Mouse (Mus musculus): Measurements from ENCODE around the gene Itga1. TPM values are rescaled to one million over a fixed set of nuclear protein-coding genes. Genes with fewer than 3 reads are reported as not detected.

Itga1 gene
- polyA plus RNA-seq, 1 experiment = not detected

DNA sequence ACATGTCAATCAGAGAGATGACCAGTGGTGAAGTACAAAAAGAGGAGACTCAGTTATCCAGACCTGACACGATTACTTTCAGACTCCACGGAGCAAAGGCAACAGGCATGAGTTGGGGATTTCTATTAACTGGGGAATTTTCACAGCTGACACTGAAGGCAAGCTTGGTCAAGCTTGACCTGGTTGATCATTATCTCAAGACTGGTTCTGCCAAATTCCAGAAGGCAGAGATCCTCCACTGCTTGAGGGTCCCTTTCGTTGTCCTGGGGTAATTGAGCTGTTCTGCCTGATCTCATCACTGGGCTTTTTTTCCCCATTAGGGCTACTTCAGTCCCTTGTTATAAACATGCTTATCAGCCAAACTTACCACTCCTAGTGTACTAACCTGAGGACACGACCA, 7.9 kb upstream of the Itga1 start:
- TF ChIP-seq GATA1 (IDR thresholded peaks at IDR 0.05; ENCODE audit: low read length) = no peak

GRCm38 (mm10) chr13:115107436-115107835, 5.7 kb upstream of the Itga1 start:
- no peak for TF ChIP-seq GATA1 (IDR thresholded peaks at IDR 0.05; ENCODE audit: low read length)

DNA sequence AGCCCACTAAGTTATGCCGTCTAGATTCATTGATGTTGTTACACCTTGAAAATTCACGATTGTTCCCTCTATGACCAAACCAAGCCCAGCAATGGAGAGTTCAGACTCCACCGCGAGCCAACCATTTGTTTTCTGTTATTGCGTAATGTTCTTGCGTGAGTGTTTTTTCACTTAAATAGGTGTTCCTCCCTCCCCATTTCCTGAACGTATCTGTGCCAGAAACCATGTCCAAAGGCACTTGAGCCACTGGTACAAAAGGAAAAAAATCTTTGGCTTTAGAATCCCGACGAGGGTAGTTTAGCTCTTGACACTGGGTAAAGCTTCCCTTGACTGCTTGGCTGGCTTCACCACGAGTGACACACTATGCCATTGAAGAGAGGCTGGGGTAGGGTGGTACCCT, 4.4 kb upstream of the Itga1 start:
- TF ChIP-seq GATA1 (IDR thresholded peaks at IDR 0.05; ENCODE audit: low read length) = no peak

- no peak for TF ChIP-seq GATA1 (IDR thresholded peaks at IDR 0.05; ENCODE audit: low read length)
These were observed 990 bp upstream of the Itga1 start for GRCm38 (mm10) chr13:115102754-115103153.

DNA sequence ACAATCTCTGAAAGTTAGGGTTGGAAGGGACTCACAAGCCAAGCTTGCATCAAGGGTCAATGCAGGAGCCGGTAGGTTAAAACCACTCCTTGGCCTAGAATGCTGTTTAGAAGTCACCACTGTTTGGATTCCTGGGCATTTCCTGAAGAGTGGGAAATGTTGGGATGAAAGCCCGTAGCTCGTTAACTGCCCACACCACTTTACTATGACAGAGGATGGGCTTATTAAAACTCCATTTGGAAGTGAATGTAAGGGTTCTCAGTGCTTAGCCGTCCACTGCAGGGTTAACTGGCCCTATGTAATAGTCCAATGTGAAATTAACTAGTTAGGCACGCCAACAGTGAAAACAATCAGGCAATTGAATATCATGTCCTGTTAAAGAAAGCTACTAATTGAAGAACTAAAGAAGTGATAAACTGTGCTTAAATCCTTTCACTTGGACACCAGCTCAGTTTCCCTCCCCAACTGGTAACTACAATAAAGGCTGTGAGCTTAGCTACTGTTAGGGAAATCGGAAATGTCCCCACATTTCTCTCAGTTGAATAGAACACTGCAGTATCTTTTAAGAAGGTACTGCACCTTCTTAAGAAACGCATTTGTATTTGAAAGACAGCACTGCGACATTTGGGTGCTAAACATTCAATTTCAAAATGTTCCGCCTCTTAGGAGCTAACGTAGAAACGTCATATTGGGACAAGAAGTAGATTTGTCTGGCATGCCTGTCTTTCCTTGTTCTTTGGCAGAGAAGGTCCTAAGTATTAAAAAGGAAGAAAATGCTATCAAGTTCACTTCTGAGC, 1.2 kb downstream of the Itga1 start:
- TF ChIP-seq GATA1 (IDR thresholded peaks at IDR 0.05; ENCODE audit: low read length) = no peak

DNA sequence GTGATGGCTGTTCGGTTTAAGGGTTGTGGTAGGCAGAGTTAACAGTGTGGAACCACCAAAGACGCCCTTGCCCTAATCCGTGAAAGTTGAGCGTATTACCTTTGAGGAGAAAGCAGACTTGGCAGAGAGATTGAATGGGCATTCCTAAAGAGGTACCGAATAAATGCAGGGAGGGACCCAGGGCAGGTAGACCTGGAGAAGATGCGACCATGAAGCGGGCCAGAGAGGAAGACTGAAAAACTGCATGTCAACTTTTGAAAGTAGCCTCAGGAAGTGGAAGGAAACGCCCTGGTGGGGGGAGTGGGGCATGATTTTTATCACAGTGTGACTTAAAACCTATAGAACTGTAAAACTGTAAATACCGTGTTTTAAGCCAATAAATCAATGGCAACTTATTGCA, 2.4 kb downstream of the Itga1 start:
- no peak for TF ChIP-seq GATA1 (IDR thresholded peaks at IDR 0.05; ENCODE audit: low read length)

DNA sequence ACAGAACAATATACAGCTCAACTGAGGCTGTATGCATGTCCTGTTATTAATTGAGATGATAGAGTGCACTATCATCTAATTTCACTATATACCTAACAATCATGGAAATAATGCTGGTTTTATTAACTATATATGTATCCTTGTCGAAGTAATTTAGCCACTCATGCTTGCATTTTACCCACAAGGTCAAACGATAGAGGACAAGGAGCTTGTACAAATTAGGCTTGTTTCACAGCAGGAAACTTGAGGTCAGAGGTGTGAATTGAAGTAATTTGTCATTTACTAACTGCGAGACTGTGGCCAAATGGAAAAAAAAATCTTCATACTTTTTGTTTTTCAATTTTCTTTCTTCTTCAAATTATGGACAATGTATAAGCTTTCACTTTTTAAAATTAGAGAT, 3.5 kb downstream of the Itga1 start:
- no peak for TF ChIP-seq GATA1 (IDR thresholded peaks at IDR 0.05; ENCODE audit: low read length)

DNA sequence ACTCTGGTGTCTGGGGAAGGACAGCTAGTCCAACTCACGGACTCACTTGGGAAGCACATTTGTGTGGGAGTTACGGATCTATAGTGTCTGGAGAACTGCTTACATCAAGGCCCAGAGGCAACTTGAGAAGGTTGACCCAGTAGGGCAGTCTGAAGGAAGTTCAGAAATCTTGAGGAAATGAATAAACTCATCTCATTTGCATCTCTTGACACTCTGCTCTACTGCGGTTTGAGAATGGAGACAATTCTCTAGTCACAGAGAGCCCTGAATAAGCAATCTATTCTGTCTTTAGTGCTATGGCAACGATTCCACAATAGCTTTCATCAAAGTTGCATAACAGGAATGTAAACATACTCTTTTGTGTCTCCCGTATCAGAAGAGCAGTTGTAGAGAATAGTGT, 4.8 kb downstream of the Itga1 start:
- no peak for TF ChIP-seq GATA1 (IDR thresholded peaks at IDR 0.05; ENCODE audit: low read length)

DNA sequence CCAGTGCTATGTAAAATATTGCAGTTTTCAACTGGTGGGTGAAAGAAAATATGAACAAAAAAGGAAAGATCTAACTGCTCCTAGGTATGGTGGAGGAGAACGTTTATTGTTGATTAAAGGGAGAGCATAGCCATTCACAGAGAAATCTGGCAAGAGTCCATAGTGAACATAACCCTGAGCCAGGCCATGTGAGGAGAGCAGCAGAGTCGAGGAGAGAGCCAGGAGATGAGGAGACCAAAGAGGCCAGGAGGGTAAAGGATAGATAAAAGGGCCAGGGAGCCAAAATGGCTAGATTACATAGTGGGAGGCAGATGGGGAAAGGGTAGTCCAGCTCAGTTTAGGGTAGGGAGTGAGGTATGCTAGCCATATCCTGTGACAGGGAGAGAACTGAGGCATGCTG, 5.5 kb downstream of the Itga1 start:
- TF ChIP-seq GATA1 (IDR thresholded peaks at IDR 0.05; ENCODE audit: low read length) = no peak

- TF ChIP-seq GATA1 (IDR thresholded peaks at IDR 0.05; ENCODE audit: low read length) = no peak
These were observed 6.4 kb downstream of the Itga1 start for GRCm38 (mm10) chr13:115095392-115095791.

DNA sequence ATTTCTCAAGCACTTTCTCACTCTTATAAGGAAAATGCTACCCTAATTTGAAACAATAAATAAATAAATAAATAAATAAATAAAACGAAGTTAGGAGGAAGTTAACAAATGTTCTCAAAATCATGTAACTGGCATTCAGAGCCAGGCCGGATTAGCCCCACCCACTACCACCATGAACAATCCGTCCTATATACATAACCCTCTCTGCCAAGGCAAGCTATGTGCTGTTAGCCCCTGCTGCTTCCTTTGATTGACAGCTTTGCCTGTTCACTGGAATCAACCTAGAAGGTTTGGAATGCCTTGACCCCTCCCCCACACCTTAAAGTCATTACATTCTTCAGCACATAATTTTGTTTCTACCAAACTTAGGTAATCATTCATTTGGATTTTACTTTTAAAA, 10.3 kb downstream of the Itga1 start:
- TF ChIP-seq GATA1 (IDR thresholded peaks at IDR 0.05; ENCODE audit: low read length) = no peak

GRCm38 (mm10) chr13:115090977-115091445, 10.8 kb downstream of the Itga1 start:
- no peak for TF ChIP-seq GATA1 (IDR thresholded peaks at IDR 0.05; ENCODE audit: low read length)

- TF ChIP-seq GATA1 (IDR thresholded peaks at IDR 0.05; ENCODE audit: low read length) = no peak
These were observed 11.4 kb downstream of the Itga1 start, which contains the start of gene Pelo for GRCm38 (mm10) chr13:115090069-115090976. Gene Pelo (minus strand): TSS chr13:115090186.

GRCm38 (mm10) chr13:115089395-115090025, 12.3 kb downstream of the Itga1 start:
- TF ChIP-seq GATA1 (IDR thresholded peaks at IDR 0.05; ENCODE audit: low read length) = no peak

- no peak for TF ChIP-seq GATA1 (IDR thresholded peaks at IDR 0.05; ENCODE audit: low read length)
These were observed 12.8 kb downstream of the Itga1 start for GRCm38 (mm10) chr13:115089020-115089394.

- no peak for TF ChIP-seq GATA1 (IDR thresholded peaks at IDR 0.05; ENCODE audit: low read length)
These were observed 15.8 kb downstream of the Itga1 start for GRCm38 (mm10) chr13:115085974-115086373.

All from G1E-ER4 (cell line).